Mouse (Mus musculus) liver, adult (tissue): ENCODE data around the gene Chn2.

Experiments
- GATA4 ChIP-seq: IDR thresholded peaks from 2 replicates; pipeline ENCODE4 v1.6.1; 2014; ENCODE audit warnings: mild to moderate bottlenecking, low read length; ENCODE audit not compliant: insufficient replicate concordance

Gene Chn2

GRCm38 (mm10) chr6:54080518-54081285 lies 41.3 kb downstream of the Chn2 start:
- TF ChIP-seq GATA4, result no peak

- no peak for TF ChIP-seq GATA4
Observed at GRCm38 (mm10) chr6:54082576-54082975, 43.2 kb downstream of the Chn2 start.

GRCm38 (mm10) chr6:54084046-54084445 lies 44.7 kb downstream of the Chn2 start:
- TF ChIP-seq GATA4, result no peak

- TF ChIP-seq GATA4, result no peak
Observed at GRCm38 (mm10) chr6:54085009-54085408, 45.7 kb downstream of the Chn2 start.

- TF ChIP-seq GATA4, result no peak
Observed at GRCm38 (mm10) chr6:54088168-54088567, 48.8 kb downstream of the Chn2 start.

- 0 out of 2 replicates have a peak, but pooled peaks have one; percentile 29 for TF ChIP-seq GATA4
Observed at GRCm38 (mm10) chr6:54090822-54091221, 51.5 kb downstream of the Chn2 start.

- no peak for TF ChIP-seq GATA4
Observed at GRCm38 (mm10) chr6:54092920-54093319, 53.6 kb downstream of the Chn2 start.

- TF ChIP-seq GATA4, result no peak
Observed at GRCm38 (mm10) chr6:54096147-54096761, 56.9 kb downstream of the Chn2 start.

- no peak for TF ChIP-seq GATA4
Observed at GRCm38 (mm10) chr6:54096836-54097235, 57.5 kb downstream of the Chn2 start.

GRCm38 (mm10) chr6:54098339-54098738 lies 59.0 kb downstream of the Chn2 start:
- TF ChIP-seq GATA4, result no peak

GRCm38 (mm10) chr6:54099659-54100058 lies 60.3 kb downstream of the Chn2 start:
- TF ChIP-seq GATA4, result no peak

GRCm38 (mm10) chr6:54102210-54102609 lies 62.9 kb downstream of the Chn2 start:
- TF ChIP-seq GATA4, result no peak

GRCm38 (mm10) chr6:54103276-54103975 lies 64.1 kb downstream of the Chn2 start:
- TF ChIP-seq GATA4, result no peak

GRCm38 (mm10) chr6:54111416-54111984 lies 72.1 kb downstream of the Chn2 start:
- TF ChIP-seq GATA4, result no peak

- no peak for TF ChIP-seq GATA4
Observed at GRCm38 (mm10) chr6:54113338-54113737, 74.0 kb downstream of the Chn2 start.

GRCm38 (mm10) chr6:54114412-54114811 lies 75.1 kb downstream of the Chn2 start:
- TF ChIP-seq GATA4, result no peak
